Mouse (Mus musculus) G1E (cell line): ENCODE data around the gene Myadml2. TPM values are rescaled to one million over a fixed set of nuclear protein-coding genes. Genes with fewer than 3 reads are reported as not detected.
A peak's percentile ranks its signal among the peaks of the same experiment; 100 is the strongest.

Experiments used
- ATAC-seq: 2 replicates; pipeline ENCODE4 v1.8.0; 2016; ENCODE audit warnings: mild to moderate bottlenecking; ENCODE audit not compliant: insufficient number of reproducible peaks, poor library complexity, low FRiP score, severe bottlenecking; ENCODE audit errors: extremely low read depth
- DNase-seq: peaks from one replicate; pipeline ENCODE4 v3.0.0; 2012; ENCODE audit warnings: low spot score
- H3K27me3 ChIP-seq: 2 replicates; pipeline ENCODE4 v1.6.1; 2012; ENCODE audit warnings: mild to moderate bottlenecking, low read length, inconsistent platforms; ENCODE audit not compliant: insufficient read depth
- H3K36me3 ChIP-seq: replicated peaks from 2 replicates; pipeline ENCODE3; 2012; ENCODE audit warnings: mild to moderate bottlenecking, inconsistent platforms
- H3K4me1 ChIP-seq: 2 replicates; pipeline ENCODE4 v1.6.1; 2012; ENCODE audit warnings: low read depth, low read length, inconsistent platforms, mixed read lengths; ENCODE audit not compliant: insufficient read depth
- H3K4me3 ChIP-seq: 2 replicates; pipeline ENCODE4 v1.5.1; 2012; ENCODE audit warnings: low read depth, mild to moderate bottlenecking, inconsistent platforms, low read length, moderate library complexity, mixed read lengths
- H3K9me3 ChIP-seq: replicated peaks from 2 replicates; pipeline ENCODE4 v1.6.1; 2012; ENCODE audit warnings: inconsistent platforms
- CTCF ChIP-seq: IDR thresholded peaks from 2 replicates; pipeline ENCODE4 v1.5.1; 2012; ENCODE audit warnings: low read depth, low read length, inconsistent platforms, mixed read lengths
- GATA1 ChIP-seq: IDR thresholded peaks from 2 replicates; pipeline ENCODE4 v1.6.1; 2012; ENCODE audit warnings: borderline replicate concordance, low read length, inconsistent platforms, mixed read lengths
- GATA2 ChIP-seq: IDR thresholded peaks from 2 replicates; pipeline ENCODE4 v1.6.1; 2012; ENCODE audit warnings: low read depth, low read length, inconsistent platforms, borderline replicate concordance
- POLR2AphosphoS5 ChIP-seq: IDR thresholded peaks from 2 replicates; pipeline ENCODE4 v1.6.1; 2012; ENCODE audit warnings: low read depth, low read length, inconsistent platforms; ENCODE audit not compliant: insufficient replicate concordance
- TAL1 ChIP-seq: conservative IDR thresholded peaks from 2 replicates; pipeline ENCODE4 v1.6.1; 2012; ENCODE audit warnings: low read depth, low read length, inconsistent platforms, mixed read lengths
- polyA plus RNA-seq: library from polyadenylated mRNA; stranded (reverse); fragments of >175 nt; gene quantifications from 2 replicates; pipeline ENCODE4 v1.2.3, GENCODE M21; 2012
- total RNA-seq, 2 experiments: library from RNA; stranded (forward) in 1 of 2; stranded (reverse) in 1 of 2; fragments of 200-1000 nt in 1 of 2; fragments of >200 nt in 1 of 2; fragmentation: Nextera tagmentation in 1 of 2; gene quantifications; 2 replicates each; pipeline ENCODE4 v1.2.3; 2014 to 2017

Myadml2 gene
- total and polyA plus RNA-seq, 3 experiments: not detected

DNA sequence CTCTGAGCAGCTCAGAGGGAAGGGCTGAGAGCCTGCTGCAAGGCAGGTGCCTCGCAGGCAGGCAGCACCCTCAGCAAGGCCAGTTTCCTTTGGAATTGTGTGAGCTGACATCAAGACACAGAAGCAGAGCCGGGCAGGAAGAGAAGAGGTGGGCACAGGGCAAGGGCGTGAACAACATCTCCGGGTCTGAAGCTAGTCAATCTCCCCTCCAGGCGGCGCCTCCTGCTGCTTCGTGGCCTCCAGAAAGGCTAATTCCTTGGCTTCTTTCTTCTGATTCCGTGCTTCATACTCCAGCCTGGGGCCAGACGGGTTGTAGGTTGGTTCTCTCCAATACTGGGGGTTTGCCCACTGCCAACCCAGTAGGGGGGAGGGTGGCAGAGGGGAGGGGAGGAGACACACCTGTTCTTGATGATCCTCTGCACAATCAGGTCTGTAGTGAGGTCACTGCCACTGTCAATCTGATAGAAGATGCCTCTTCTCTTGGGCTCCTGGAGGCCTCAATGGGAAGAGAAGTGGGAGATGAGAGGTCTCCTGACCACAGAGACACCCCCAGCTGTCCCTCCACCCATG lies 37.4 kb downstream of the Myadml2 start:
- ATAC-seq (no peak), DNase-seq (no peak)
- peaks cover 99% of the 10 kb centered on the region for H3K36me3 ChIP-seq
- H3K4me3 ChIP-seq: no peak overlapping the region
- no peaks in the 10 kb centered on the region for H3K9me3 ChIP-seq
- TF ChIP-seq GATA2 (no peak), TAL1 (no peak), POLR2AphosphoS5 (no peak), CTCF (no peak), GATA1 (no peak)
- peaks cover 2% of the 10 kb centered on the region; the same call in 1 of the 2 replicates for H3K27me3 ChIP-seq
- peaks cover 61% of the 10 kb centered on the region for H3K4me1 ChIP-seq

DNA sequence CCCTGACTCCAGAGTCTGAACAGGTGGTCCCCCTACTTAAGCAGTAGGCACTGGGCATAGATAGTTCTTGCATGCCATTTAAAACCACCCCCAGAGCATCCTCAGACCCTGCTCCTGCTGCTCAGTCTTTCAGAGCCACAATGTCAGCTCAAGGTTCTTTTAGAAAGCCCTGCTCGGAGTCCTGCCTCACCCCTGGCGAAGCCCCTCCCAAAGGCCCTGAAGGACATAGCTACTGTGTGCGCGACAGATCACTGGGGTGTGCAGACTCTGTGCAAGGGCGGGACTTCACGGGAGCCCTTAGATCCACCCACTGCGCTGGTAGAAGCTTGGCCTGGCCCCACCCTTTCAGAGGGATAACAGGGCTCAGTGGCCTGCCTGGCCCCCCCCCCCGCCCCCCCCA lies 38.7 kb downstream of the Myadml2 start:
- Histone ChIP-seq H3K9me3 (no peaks in the 10 kb centered on the region), H3K27me3 (peaks cover 2% of the 10 kb centered on the region; the same call in 1 of the 2 replicates), H3K4me3 (no peak overlapping the region), H3K36me3 (peaks cover 99% of the 10 kb centered on the region), H3K4me1 (peaks cover 52% of the 10 kb centered on the region)
- TF ChIP-seq GATA2: no peak
- TF ChIP-seq GATA1: no peak
- TF ChIP-seq CTCF: no peak
- no peak for TF ChIP-seq TAL1
- TF ChIP-seq POLR2AphosphoS5: no peak
- ATAC-seq: peak; percentile 52; the same call in 1 of the 2 replicates
- DNase-seq: no peak

DNA sequence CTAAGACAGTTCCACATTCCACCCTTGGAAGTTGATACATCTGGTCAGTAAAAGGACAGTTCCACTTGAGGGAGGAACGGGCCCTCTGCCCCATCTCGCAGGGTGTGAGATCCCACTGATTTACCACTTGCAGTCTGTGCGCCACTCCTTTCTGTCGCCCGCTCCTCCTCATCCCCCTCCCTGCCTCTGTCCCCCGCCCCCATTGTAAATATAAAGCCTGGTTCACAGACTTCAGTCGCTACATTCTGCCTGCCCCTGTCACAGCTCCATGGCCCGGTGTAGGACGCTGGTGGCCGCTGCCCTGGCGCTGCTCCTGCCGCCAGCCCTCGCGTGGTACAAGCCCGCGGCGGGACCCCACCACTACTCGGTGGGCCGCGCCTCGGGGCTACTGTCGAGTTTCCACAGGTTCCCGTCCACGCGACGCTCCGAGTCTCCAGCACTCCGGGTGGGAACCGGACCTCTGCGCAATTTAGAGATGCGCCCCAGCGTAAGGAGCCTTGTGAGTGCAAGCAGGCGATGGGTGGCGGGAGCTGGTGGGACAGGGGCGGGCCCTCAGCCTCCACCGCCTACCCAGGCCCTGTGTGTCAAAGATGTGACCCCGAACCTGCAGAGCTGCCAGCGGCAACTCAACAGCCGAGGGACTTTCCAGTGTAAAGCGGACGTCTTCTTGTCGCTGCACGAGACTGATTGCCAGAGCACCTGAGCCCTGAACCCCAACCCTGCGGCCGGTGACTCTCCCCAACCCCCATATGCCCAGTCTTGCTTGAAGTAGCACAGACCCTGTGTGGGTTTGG lies 39.5 kb downstream of the Myadml2 start, which contains the start of gene Npb:
Npb (plus strand) TSS at position 237 of the 794 bp plus-strand sequence.
- no peak for TF ChIP-seq POLR2AphosphoS5
- TF ChIP-seq GATA1: no peak
- no peak for TF ChIP-seq CTCF
- TF ChIP-seq GATA2: no peak
- Histone ChIP-seq H3K4me3 (no peak within 1 kb of the TSS), H3K27me3 (peaks cover 2% of the 10 kb centered on the region; the same call in 1 of the 2 replicates), H3K36me3 (peaks cover 99% of the 10 kb centered on the region), H3K4me1 (peaks cover 51% of the 10 kb centered on the region), H3K9me3 (no peaks in the 10 kb centered on the region)
- DNase-seq (no peak), ATAC-seq (no peak)

DNA sequence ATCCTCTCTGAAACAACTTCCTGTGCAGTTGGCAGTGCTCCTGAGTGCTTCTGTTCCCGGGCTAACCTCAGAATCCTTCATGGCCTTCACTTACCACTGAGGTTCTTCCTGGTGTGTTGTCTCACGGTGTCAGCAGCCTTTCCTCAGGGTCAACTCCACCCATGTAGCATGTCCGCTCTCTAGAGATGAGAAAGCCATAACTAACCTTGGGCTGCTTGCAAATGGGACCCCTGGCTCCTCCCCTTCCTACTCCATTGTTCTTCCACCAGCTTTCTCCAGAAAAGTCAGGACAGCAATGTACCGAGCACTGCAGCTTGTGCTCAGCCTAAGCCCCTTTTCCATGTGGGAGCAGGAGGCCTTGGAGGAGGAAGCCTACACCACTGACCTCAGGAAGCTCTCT lies 41.2 kb downstream of the Myadml2 start:
- TF ChIP-seq CTCF (no peak), GATA2 (no peak), POLR2AphosphoS5 (no peak), TAL1 (no peak)
- no peaks in the 10 kb centered on the region for H3K27me3 ChIP-seq
- ATAC-seq (no peak), DNase-seq (no peak)
- H3K4me3 ChIP-seq: no peak overlapping the region
- H3K4me1 ChIP-seq: peaks cover 50% of the 10 kb centered on the region
- no peaks in the 10 kb centered on the region for H3K9me3 ChIP-seq
- H3K36me3 ChIP-seq: peaks cover 99% of the 10 kb centered on the region

DNA sequence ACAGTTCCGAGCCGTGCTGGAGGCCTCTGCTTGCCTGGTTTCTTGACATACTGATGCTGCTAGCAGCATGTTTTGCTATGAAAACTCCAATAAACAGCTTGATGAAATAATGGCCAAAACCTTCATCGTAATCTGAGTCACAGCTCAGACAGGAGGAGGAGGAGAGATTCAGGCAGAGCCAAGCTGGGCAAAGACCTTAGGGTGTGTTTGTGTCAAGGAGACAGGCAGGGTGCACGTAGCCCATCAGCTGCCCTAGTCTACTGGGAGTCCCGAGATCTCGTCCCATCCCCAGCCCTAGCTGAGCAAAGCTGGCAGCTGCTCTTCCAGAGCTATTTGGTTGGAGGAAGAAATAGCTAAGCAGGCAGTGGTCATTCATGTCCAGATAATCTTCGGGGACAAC lies 42.3 kb downstream of the Myadml2 start:
- peaks cover 53% of the 10 kb centered on the region for H3K4me1 ChIP-seq
- no peak overlapping the region for H3K4me3 ChIP-seq
- no peak for TF ChIP-seq GATA1
- no peak for TF ChIP-seq CTCF
- no peak for TF ChIP-seq GATA2
- no peak for TF ChIP-seq POLR2AphosphoS5
- no peak for TF ChIP-seq TAL1
- H3K27me3 ChIP-seq: no peaks in the 10 kb centered on the region
- peaks cover 98% of the 10 kb centered on the region for H3K36me3 ChIP-seq
- DNase-seq (no peak), ATAC-seq (no peak)
- no peaks in the 10 kb centered on the region for H3K9me3 ChIP-seq

DNA sequence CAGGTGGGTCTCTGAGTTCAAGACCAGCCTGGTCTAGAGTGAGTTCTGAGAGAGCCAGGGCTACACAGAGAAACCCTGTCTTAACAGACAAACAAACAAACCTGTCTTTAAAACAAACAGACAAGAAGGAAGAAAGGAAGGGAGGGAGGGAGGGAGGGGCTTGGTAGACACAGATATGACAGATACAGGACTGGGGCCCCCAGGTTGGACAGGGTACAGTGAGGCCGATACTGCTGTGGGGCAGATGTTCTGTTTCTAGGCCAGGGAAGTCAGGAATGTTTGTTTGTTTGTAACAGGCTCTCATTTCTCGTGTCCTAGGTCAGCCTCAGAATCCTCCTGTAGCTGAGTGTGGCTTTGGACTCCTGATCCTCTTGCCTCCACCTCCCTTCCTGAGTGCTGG lies 44.4 kb downstream of the Myadml2 start:
- no peak for ATAC-seq
- Histone ChIP-seq H3K27me3 (no peaks in the 10 kb centered on the region), H3K36me3 (peaks cover 87% of the 10 kb centered on the region), H3K4me1 (peaks cover 54% of the 10 kb centered on the region), H3K9me3 (no peaks in the 10 kb centered on the region), H3K4me3 (no peak overlapping the region)
- no peak for DNase-seq
- TF ChIP-seq TAL1 (no peak), POLR2AphosphoS5 (no peak), GATA2 (no peak), GATA1 (no peak), CTCF (no peak)
